Mouse (Mus musculus) forebrain, embryonic 12.5 days (tissue): ENCODE data around the gene Trit1. TPM values are rescaled to one million over a fixed set of nuclear protein-coding genes. Genes with fewer than 3 reads are reported as not detected.
"Not testable (repeated sequence)": the region's sequence is repeated elsewhere in the genome, so short reads cannot be mapped to it uniquely, and the experiment has no call there.

Source experiments
- ATAC-seq: fragments of 200-750 bp; cut with Nextera tagmentation; 2 replicates; pipeline ENCODE4 v1.8.0; 2017; ENCODE audit warnings: moderate TSS enrichment; ENCODE audit not compliant: low FRiP score
- H3K27ac ChIP-seq: fragments of 300-500 bp; sonication (generic); 2 replicates; pipeline ENCODE4 v1.5.1; 2016; ENCODE audit warnings: mild to moderate bottlenecking
- H3K27me3 ChIP-seq: fragments of 300-500 bp; sonication (generic); 2 replicates; pipeline ENCODE4 v1.6.1; 2016; ENCODE audit warnings: mild to moderate bottlenecking
- H3K36me3 ChIP-seq: fragments of 300-500 bp; sonication (generic); replicated peaks from 2 replicates; pipeline ENCODE4 v1.6.1; 2016; ENCODE audit warnings: mild to moderate bottlenecking
- H3K4me1 ChIP-seq: fragments of 300-500 bp; sonication (generic); 2 replicates; pipeline ENCODE4 v1.6.1; 2016
- H3K4me2 ChIP-seq: fragments of 300-500 bp; sonication (generic); 2 replicates; pipeline ENCODE4 v1.6.1; 2016; ENCODE audit warnings: mild to moderate bottlenecking, moderate library complexity
- H3K4me3 ChIP-seq: fragments of 300-500 bp; sonication (generic); replicated peaks from 2 replicates; pipeline ENCODE4 v1.5.1; 2016; ENCODE audit warnings: mild to moderate bottlenecking
- H3K9ac ChIP-seq: fragments of 300-500 bp; sonication (generic); 2 replicates; pipeline ENCODE4 v1.6.1; 2016; ENCODE audit warnings: mild to moderate bottlenecking
- H3K9me3 ChIP-seq: fragments of 300-500 bp; sonication (generic); 2 replicates; pipeline ENCODE4 v1.6.1; 2016
- WGBS: fragments of 180-500 bp; shearing (Covaris S2); methylation state at CpG from one replicate; pipeline ENCODE4 v1.1.7; 2016; 5-methylcytosine and 5-hydroxymethylcytosine counted together
- polyA plus RNA-seq: library from polyadenylated mRNA; unstranded; fragments of >200 nt; fragmentation: Nextera tagmentation; extraction: Ambion mirVana; gene quantifications from 2 replicates; pipeline ENCODE4 v1.2.1, GENCODE M21; 2016

The Trit1 gene
- polyA plus RNA-seq, 1 experiment from 2014 or later: 29.3 TPM

- peaks cover 59% of the 10 kb centered on the region for H3K4me1 ChIP-seq
- H3K9ac ChIP-seq: peak overlapping the region; percentile 55; the same call in 1 of the 2 replicates
- H3K4me2 ChIP-seq: peak overlapping the region; percentile 86
- 35% methylated on average over 14 of the region's 14 CpGs for WGBS
- H3K36me3 ChIP-seq: peaks cover 27% of the 10 kb centered on the region
- H3K9me3 ChIP-seq: no peaks in the 10 kb centered on the region
- H3K4me3 ChIP-seq: peak overlapping the region; percentile 88
- H3K27me3 ChIP-seq: no peaks in the 10 kb centered on the region
- ATAC-seq: no peak
- peak overlapping the region; percentile 91 for H3K27ac ChIP-seq
Observed at GRCm38 (mm10) chr4:123000130-123000529, 16.3 kb upstream of the Trit1 start.

- Histone ChIP-seq H3K36me3 (peaks cover 27% of the 10 kb centered on the region), H3K4me3 (no peak overlapping the region), H3K4me1 (peaks cover 65% of the 10 kb centered on the region), H3K27me3 (no peaks in the 10 kb centered on the region), H3K9me3 (no peaks in the 10 kb centered on the region), H3K4me2 (peak overlapping the region; percentile 86), H3K9ac (0 out of 2 replicates have a peak overlapping the region, but pooled peaks have one; percentile 1), H3K27ac (peak overlapping the region; percentile 91)
- 32% methylated on average over 17 of the region's 17 CpGs for WGBS
- no peak for ATAC-seq
Observed at GRCm38 (mm10) chr4:123000617-123001342, 15.6 kb upstream of the Trit1 start.

- Histone ChIP-seq H3K4me1 (peaks cover 43% of the 10 kb centered on the region), H3K4me3 (no peak overlapping the region)
- ATAC-seq: no peak
Observed at GRCm38 (mm10) chr4:123005054-123005966, 11.1 kb upstream of the Trit1 start.

GRCm38 (mm10) chr4:123012501-123012900 is 3.9 kb upstream of the Trit1 start:
- 83% methylated on average over 4 of the region's 4 CpGs for WGBS
- Histone ChIP-seq H3K27ac (peak overlapping the region; percentile 97), H3K4me1 (peaks cover 43% of the 10 kb centered on the region)
- H3K9ac ChIP-seq, H3K27me3 ChIP-seq, ATAC-seq, H3K4me3 ChIP-seq, H3K36me3 ChIP-seq, H3K9me3 ChIP-seq, H3K4me2 ChIP-seq: not testable (repeated sequence)

More at GRCm38 (mm10) chr4:123005054-123005966, 11.1 kb upstream of the Trit1 start:
- Histone ChIP-seq H3K9me3 (no peaks in the 10 kb centered on the region), H3K36me3 (peaks cover 23% of the 10 kb centered on the region), H3K27me3 (no peaks in the 10 kb centered on the region), H3K9ac (no peak overlapping the region), H3K27ac (peak overlapping the region; percentile 32; the same call in 1 of the 2 replicates), H3K4me2 (no peak overlapping the region)
- 35% methylated on average over 15 of the region's 15 CpGs for WGBS

- Histone ChIP-seq H3K9me3 (no peaks in the 10 kb centered on the region), H3K4me1 (peaks cover 52% of the 10 kb centered on the region), H3K4me2 (peak overlapping the region; percentile 43), H3K4me3 (peak overlapping the region; percentile 16; the same call in 1 of the 2 replicates), H3K9ac (peak overlapping the region; percentile 22; the same call in 1 of the 2 replicates), H3K27me3 (no peaks in the 10 kb centered on the region), H3K27ac (peak overlapping the region; percentile 97), H3K36me3 (peaks cover under 1% of the 10 kb centered on the region; the same call in 1 of the 2 replicates)
- 12% methylated on average over 5 of the region's 5 CpGs for WGBS
- ATAC-seq: 0 out of 2 replicates have a peak, but pooled peaks have one; percentile 12
Observed at GRCm38 (mm10) chr4:123013346-123013945, 3.0 kb upstream of the Trit1 start.

GRCm38 (mm10) chr4:123013949-123014406 is 2.4 kb upstream of the Trit1 start:
- Histone ChIP-seq H3K27me3 (no peaks in the 10 kb centered on the region), H3K4me3 (0 out of 2 replicates have a peak overlapping the region, but pooled peaks have one; percentile 16), H3K27ac (peak overlapping the region; percentile 97), H3K4me2 (peak overlapping the region; percentile 43), H3K36me3 (peaks cover 4% of the 10 kb centered on the region; the same call in 1 of the 2 replicates), H3K4me1 (peaks cover 57% of the 10 kb centered on the region), H3K9ac (no peak overlapping the region), H3K9me3 (no peaks in the 10 kb centered on the region)
- WGBS: 14% methylated on average over 3 of the region's 3 CpGs
- ATAC-seq: peak; percentile 83

- peak; percentile 19 for ATAC-seq
- peak overlapping the region; percentile 97 for H3K27ac ChIP-seq
- H3K4me2 ChIP-seq: peak overlapping the region; percentile 43
- H3K4me3 ChIP-seq: no peak overlapping the region
- H3K4me1 ChIP-seq: peaks cover 61% of the 10 kb centered on the region
- H3K27me3 ChIP-seq: no peaks in the 10 kb centered on the region
- H3K36me3 ChIP-seq: peaks cover 6% of the 10 kb centered on the region; the same call in 1 of the 2 replicates
- 20% methylated on average over 7 of the region's 7 CpGs for WGBS
- H3K9me3 ChIP-seq: no peaks in the 10 kb centered on the region
- no peak overlapping the region for H3K9ac ChIP-seq
Observed at GRCm38 (mm10) chr4:123014501-123015282, 1.7 kb upstream of the Trit1 start.

- ATAC-seq: no peak
- 92% methylated on average over 3 of the region's 3 CpGs for WGBS
- Histone ChIP-seq H3K27me3 (no peaks in the 10 kb centered on the region), H3K4me3 (no peak overlapping the region), H3K9ac (no peak overlapping the region), H3K27ac (no peak overlapping the region), H3K36me3 (peaks cover 41% of the 10 kb centered on the region), H3K4me1 (peaks cover 23% of the 10 kb centered on the region), H3K9me3 (no peaks in the 10 kb centered on the region), H3K4me2 (no peak overlapping the region)
Observed at GRCm38 (mm10) chr4:123021591-123021990, 5.2 kb downstream of the Trit1 start.

GRCm38 (mm10) chr4:123022896-123023295 is 6.5 kb downstream of the Trit1 start:
- Histone ChIP-seq H3K27me3 (no peaks in the 10 kb centered on the region), H3K4me2 (no peak overlapping the region), H3K9ac (no peak overlapping the region), H3K4me3 (no peak overlapping the region), H3K36me3 (peaks cover 52% of the 10 kb centered on the region), H3K27ac (no peak overlapping the region), H3K9me3 (no peaks in the 10 kb centered on the region), H3K4me1 (peaks cover 14% of the 10 kb centered on the region)
- WGBS: 90% methylated on average over 1 of the region's 1 CpGs
- ATAC-seq: no peak

- Histone ChIP-seq H3K4me3 (no peak overlapping the region), H3K27ac (peak overlapping the region; percentile 42; the same call in 1 of the 2 replicates), H3K4me2 (no peak overlapping the region), H3K27me3 (no peaks in the 10 kb centered on the region), H3K9ac (no peak overlapping the region), H3K36me3 (peaks cover 49% of the 10 kb centered on the region), H3K4me1 (no peaks in the 10 kb centered on the region), H3K9me3 (no peaks in the 10 kb centered on the region)
- WGBS: 90% methylated on average over 2 of the region's 2 CpGs
- ATAC-seq: no peak
Observed at GRCm38 (mm10) chr4:123025418-123025817, 9.0 kb downstream of the Trit1 start.

- H3K4me3 ChIP-seq: no peak overlapping the region
- H3K9ac ChIP-seq: no peak overlapping the region
- 94% methylated on average over 13 of the region's 13 CpGs for WGBS
- H3K9me3 ChIP-seq: no peaks in the 10 kb centered on the region
- H3K36me3 ChIP-seq: peaks cover 53% of the 10 kb centered on the region
- no peaks in the 10 kb centered on the region for H3K4me1 ChIP-seq
- H3K4me2 ChIP-seq: no peak overlapping the region
- no peaks in the 10 kb centered on the region for H3K27me3 ChIP-seq
- H3K27ac ChIP-seq: no peak overlapping the region
- ATAC-seq: no peak
Observed at GRCm38 (mm10) chr4:123026161-123026560, 9.8 kb downstream of the Trit1 start.
